Comparison of ENCODE assay signal across 14 mouse cellular contexts in genomic region chr3:84488716-84489115, GRCm38 (mm10). TPM values are rescaled to one million over a fixed set of nuclear protein-coding genes. Genes with fewer than 3 reads are reported as not detected.
DNase-seq lines count a peak whose midpoint lies in the region; ATAC-seq lines count a peak whose summit lies in the region.
"Had no signal": no experiment of that assay in that cellular context is flagged by ENCODE, and none has a peak within 500 bp of the region (broad histone marks: within the 10 kb centered on the region; RNA-seq: fewer than 3 reads in every experiment).

No protein-coding gene starts in this region.

- no peak overlapping the region for H3K4me2 ChIP-seq in hindbrain, embryonic 14.5 days (replicated peaks)
- H3K4me2 ChIP-seq: liver, embryonic 11.5 days; midbrain, embryonic 11.5 days had no signal

- H3K36me3 ChIP-seq in hindbrain, embryonic 10.5 days = peaks cover 9% of the 10 kb centered on the region
- H3K36me3 ChIP-seq in hindbrain, embryonic 14.5 days (replicated peaks; ENCODE audit: control insufficient read depth, insufficient read depth) = no peaks in the 10 kb centered on the region

- DNase-seq in cerebellum, adult 11-12 months = peak; percentile 31
- no peak for DNase-seq in cerebellum, postnatal 14 days
- DNase-seq in hindbrain, embryonic 10.5 days (ENCODE audit: low spot score) = no peak
- no peak for DNase-seq in hindbrain, embryonic 14.5 days (ENCODE audit: low spot score)
- DNase-seq in left cerebral cortex, adult 8-10 months (ENCODE audit: low spot score in 2 of 2) = peak; percentile 13 to 57
- DNase-seq in left cerebral cortex, postnatal 4 days = no peak
- DNase-seq in layer of hippocampus, adult 9-11 months = peak; percentile 73
- no peak for DNase-seq in spleen, adult 12 weeks (ENCODE audit: low spot score)
- DNase-seq: cerebellum, postnatal 25 days; thymus, postnatal 14 days had no signal

- ATAC-seq in hindbrain, embryonic 14.5 days (ENCODE audit: low FRiP score) = no peak
- ATAC-seq: inflammation-experienced regulatory T-cells, adult 6 months had no signal

- no peaks in the 10 kb centered on the region for H3K9me3 ChIP-seq in hindbrain, embryonic 10.5 days
- no peaks in the 10 kb centered on the region for H3K9me3 ChIP-seq in hindbrain, embryonic 14.5 days (ENCODE audit: control insufficient read depth, low read length)

- H3K4me1 ChIP-seq in hindbrain, embryonic 10.5 days (replicated peaks) = peaks cover 31% of the 10 kb centered on the region
- H3K4me1 ChIP-seq in hindbrain, embryonic 14.5 days (replicated peaks; ENCODE audit: control insufficient read depth, insufficient read depth, low read length) = no peaks in the 10 kb centered on the region

- no peak overlapping the region for H3K9ac ChIP-seq in hindbrain, embryonic 14.5 days

- H3K4me3 ChIP-seq in hindbrain, embryonic 10.5 days = no peak overlapping the region
- H3K4me3 ChIP-seq in hindbrain, embryonic 14.5 days (replicated peaks; ENCODE audit: low read length) = no peak overlapping the region
- H3K4me3 ChIP-seq: erythroblast, embryonic 14.5 days had no signal

- WGBS in hindbrain, embryonic 10.5 days = 35% methylated on average over 6 of the region's 6 CpGs
- WGBS in hindbrain, embryonic 14.5 days = 35% methylated on average over 6 of the region's 6 CpGs

- intact Hi-C loops in left cerebral cortex, postnatal 4 days (cut with DNase I) = no loop called here

- peak overlapping the region; percentile 58; the same call in 1 of the 2 replicates for H3K27ac ChIP-seq in hindbrain, embryonic 10.5 days
- H3K27ac ChIP-seq in hindbrain, embryonic 14.5 days = no peak overlapping the region

- no peaks in the 10 kb centered on the region for H3K27me3 ChIP-seq in hindbrain, embryonic 10.5 days (ENCODE audit: insufficient read depth, poor library complexity, severe bottlenecking)
- no peaks in the 10 kb centered on the region for H3K27me3 ChIP-seq in hindbrain, embryonic 14.5 days (ENCODE audit: control insufficient read depth, insufficient read depth, low read length)

RNA-seq across cellular contexts. Expression of gene Fhdc1, which starts 8.5 kb away (rescaled TPM):
- polyA plus RNA-seq in hindbrain, embryonic 10.5 days (2016; fragmentation: Nextera tagmentation; extraction: Ambion mirVana) = 3.8 and 5.8 TPM in 2 replicates
- 5.2 and 6.1 TPM in 2 replicates for polyA plus RNA-seq in hindbrain, embryonic 14.5 days (2014; fragmentation: Nextera tagmentation; extraction: Ambion mirVana)
- 1 to 10 TPM; 4.1 to 6.3 (median 5.1) TPM for total RNA-seq in left cerebral cortex, adult 8-10 months (2022)
- 1 to 10 TPM; 3.3 to 5.2 TPM for total RNA-seq in left cerebral cortex, postnatal 4 days (2021)

Comparison
In these comparisons a context has a peak if more than half of its experiments do, and no peak if none do; other contexts are left out.
1. DNase-seq: peak in cerebellum, adult 11-12 months (single experiment), left cerebral cortex, adult 8-10 months (2 of 2) and layer of hippocampus, adult 9-11 months (single experiment); none in cerebellum, postnatal 14 days (0 of 2), hindbrain, embryonic 10.5 days (single experiment), hindbrain, embryonic 14.5 days (single experiment), left cerebral cortex, postnatal 4 days (single experiment) and spleen, adult 12 weeks (single experiment).